Mouse (Mus musculus) embryonic fibroblast, embryonic 13.5 days (primary cell): Measurements from ENCODE around the gene Magi2.

Experiments
- CTCF ChIP-seq: IDR thresholded peaks from 2 replicates; pipeline ENCODE4 v1.5.1; 2011; ENCODE audit warnings: mild to moderate bottlenecking, control low read depth, low read length, moderate library complexity, borderline replicate concordance; ENCODE audit not compliant: insufficient read depth
- POLR2A ChIP-seq: IDR thresholded peaks from 2 replicates; pipeline ENCODE4 v1.6.1; 2011; ENCODE audit warnings: low read depth, mild to moderate bottlenecking, control low read depth, low read length, moderate library complexity

- TF ChIP-seq CTCF: no peak
- no peak for TF ChIP-seq POLR2A
Measured at GRCm38 (mm10) chr5:20197395-20197794, 970.6 kb downstream of the Magi2 start.
